Mouse (Mus musculus) lung, postnatal 0 days (tissue): ENCODE measurements around the gene Stard10. TPM values are rescaled to one million over a fixed set of nuclear protein-coding genes. Genes with fewer than 3 reads are reported as not detected.

Experiments used
- ATAC-seq: fragments of 200-750 bp; cut with Nextera tagmentation; 2 replicates; pipeline ENCODE4 v1.8.0; 2017; ENCODE audit warnings: moderate library complexity
- DNase-seq: peaks from one replicate; pipeline ENCODE4 v3.0.0-alpha.2; 2016; ENCODE audit warnings: low spot score
- H3K27ac ChIP-seq: fragments of 300-500 bp; sonication (generic); 2 replicates; pipeline ENCODE4 v1.5.1; 2014; ENCODE audit warnings: antibody characterized with exemption, mild to moderate bottlenecking, low read length, mixed read lengths
- H3K27me3 ChIP-seq: fragments of 300-500 bp; sonication (generic); replicated peaks from 2 replicates; pipeline ENCODE4 v1.6.1; 2014; ENCODE audit warnings: low read length, mixed read lengths; ENCODE audit not compliant: insufficient read depth
- H3K36me3 ChIP-seq: fragments of 300-500 bp; sonication (generic); 2 replicates; pipeline ENCODE4 v1.6.1; 2014; ENCODE audit warnings: low read length, mixed read lengths; ENCODE audit not compliant: insufficient read depth
- H3K4me1 ChIP-seq: fragments of 300-500 bp; sonication (generic); 2 replicates; pipeline ENCODE4 v1.6.1; 2014; ENCODE audit warnings: antibody characterized with exemption, low read depth, low read length, mixed read lengths; ENCODE audit not compliant: insufficient read depth
- H3K4me2 ChIP-seq: fragments of 300-500 bp; sonication (generic); replicated peaks from 2 replicates; pipeline ENCODE4 v1.6.1; 2014; ENCODE audit warnings: low read depth, mild to moderate bottlenecking, low read length, moderate library complexity, mixed read lengths
- H3K4me3 ChIP-seq: fragments of 300-500 bp; sonication (generic); 2 replicates; pipeline ENCODE4 v1.5.1; 2014; ENCODE audit warnings: low read depth, low read length
- H3K9ac ChIP-seq: fragments of 300-500 bp; sonication (generic); replicated peaks from 2 replicates; pipeline ENCODE4 v1.6.1; 2014; ENCODE audit warnings: low read depth, mild to moderate bottlenecking
- H3K9me3 ChIP-seq: fragments of 300-500 bp; sonication (generic); 2 replicates; pipeline ENCODE4 v1.6.1; 2016; ENCODE audit warnings: low read length, mixed read lengths
- CTCF ChIP-seq: IDR thresholded peaks from 2 replicates; pipeline ENCODE4 v1.5.1; 2016; ENCODE audit warnings: antibody characterized with exemption, mild to moderate bottlenecking
- EP300 ChIP-seq: IDR thresholded peaks from 2 replicates; pipeline ENCODE4 v1.6.1; 2016; ENCODE audit warnings: antibody characterized with exemption, mild to moderate bottlenecking, control low read depth
- WGBS: fragments of 180-500 bp; shearing (Covaris S2); extraction: QIAGEN DNeasy Blood & Tissue Kit; methylation state at CpG from one replicate; pipeline ENCODE4 v1.1.7; 2014; 5-methylcytosine and 5-hydroxymethylcytosine counted together
- polyA plus RNA-seq: library from polyadenylated mRNA; unstranded; fragments of >200 nt; fragmentation: Nextera tagmentation; extraction: Ambion mirVana; gene quantifications from 2 replicates; pipeline ENCODE4 v1.2.1, GENCODE M21; 2015

The Stard10 gene
- polyA plus RNA-seq, 1 experiment from 2014 or later = 46.3 TPM

DNA sequence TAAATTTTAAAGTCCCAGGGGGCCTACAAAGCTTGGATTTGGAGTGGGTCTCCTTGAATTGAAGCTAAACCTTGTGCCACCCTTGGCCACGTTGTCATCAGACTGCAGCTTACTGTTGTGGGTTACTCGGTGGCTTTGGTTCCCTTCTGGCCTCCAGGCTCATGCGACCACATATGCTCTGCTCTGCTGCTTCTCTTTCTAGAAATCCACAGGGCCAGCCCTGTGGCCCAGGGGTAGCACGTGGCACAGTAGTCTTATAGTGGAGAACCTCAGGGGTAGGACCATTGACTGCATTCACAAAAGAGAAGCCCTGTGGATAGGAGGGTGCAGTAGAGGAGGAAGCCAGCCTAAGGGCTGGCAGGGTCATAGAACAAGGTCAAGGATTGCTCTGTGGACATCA is 35.5 kb downstream of the Stard10 start:
- Histone ChIP-seq H3K4me3 (no peak overlapping the region), H3K36me3 (no peaks in the 10 kb centered on the region), H3K9me3 (no peaks in the 10 kb centered on the region), H3K4me2 (no peak overlapping the region), H3K9ac (no peak overlapping the region), H3K4me1 (peaks cover 3% of the 10 kb centered on the region; the same call in 1 of the 2 replicates), H3K27ac (no peak overlapping the region), H3K27me3 (no peaks in the 10 kb centered on the region)
- whole genome bisulfite sequencing = 84% methylated on average over 4 of the region's 4 CpGs
- DNase-seq (no peak), ATAC-seq (no peak)
- no peak for TF ChIP-seq EP300

DNA sequence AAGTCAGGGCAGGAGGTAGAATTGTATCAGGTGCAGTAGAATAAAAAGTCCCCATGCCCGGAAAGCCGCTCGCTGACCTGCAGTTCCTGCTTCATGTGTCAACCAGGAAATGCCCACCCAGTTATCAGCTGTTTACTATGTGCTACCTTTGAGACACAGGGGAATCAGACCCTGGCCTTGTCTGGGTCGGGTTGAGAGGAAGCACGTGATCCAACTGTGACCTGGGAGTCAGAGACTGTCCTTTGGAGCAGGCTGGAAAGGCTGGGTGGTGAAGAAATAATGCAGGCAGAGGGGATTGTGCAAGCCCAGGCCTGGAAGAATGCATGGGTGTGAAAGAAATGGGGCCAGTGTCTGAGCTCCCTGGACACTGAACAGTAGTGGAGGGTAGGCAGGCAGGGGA is 37.5 kb downstream of the Stard10 start:
- no peak overlapping the region for H3K27ac ChIP-seq
- no peak overlapping the region for H3K9ac ChIP-seq
- ATAC-seq (peak; percentile 79), DNase-seq (peak; percentile 86)
- H3K36me3 ChIP-seq = no peaks in the 10 kb centered on the region
- H3K4me1 ChIP-seq = no peaks in the 10 kb centered on the region
- H3K9me3 ChIP-seq = no peaks in the 10 kb centered on the region
- H3K4me2 ChIP-seq = no peak overlapping the region
- no peak for TF ChIP-seq EP300
- no peak for TF ChIP-seq CTCF
- no peaks in the 10 kb centered on the region for H3K27me3 ChIP-seq
- WGBS = 42% methylated on average over 5 of the region's 5 CpGs
- H3K4me3 ChIP-seq = no peak overlapping the region

DNA sequence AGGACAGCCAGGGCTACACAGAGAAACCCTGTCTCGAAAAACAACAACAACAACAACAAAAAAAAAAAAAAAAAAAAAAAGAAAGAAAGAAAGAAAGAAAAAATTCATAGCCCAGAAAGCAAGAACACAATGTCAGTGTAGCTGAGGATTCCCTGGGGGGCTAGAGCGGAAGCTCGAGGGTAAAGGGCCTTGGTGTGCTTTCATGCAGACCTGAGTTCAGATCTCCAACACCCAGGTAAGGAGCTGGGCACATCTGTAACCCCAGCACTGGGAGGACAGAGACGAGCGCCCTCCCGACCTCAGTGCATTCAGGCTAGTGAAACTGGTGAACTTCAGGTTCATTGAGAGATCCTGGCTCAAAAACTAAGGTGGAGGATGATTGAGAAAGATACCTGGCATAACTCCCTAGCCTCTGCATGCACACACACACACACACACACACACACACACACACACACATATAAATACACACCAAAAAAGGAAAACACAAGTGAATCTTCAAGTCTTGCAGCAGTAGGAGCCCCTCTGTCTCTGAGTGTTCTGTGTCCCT is 38.7 kb downstream of the Stard10 start:
- Histone ChIP-seq H3K27ac (no peak overlapping the region), H3K4me2 (no peak overlapping the region), H3K36me3 (no peaks in the 10 kb centered on the region), H3K9ac (no peak overlapping the region), H3K4me1 (no peaks in the 10 kb centered on the region), H3K27me3 (no peaks in the 10 kb centered on the region), H3K4me3 (no peak overlapping the region), H3K9me3 (no peaks in the 10 kb centered on the region)
- no peak for DNase-seq
- WGBS = 95% methylated on average over 6 of the region's 6 CpGs
- no peak for ATAC-seq
- no peak for TF ChIP-seq CTCF
- TF ChIP-seq EP300 = no peak

DNA sequence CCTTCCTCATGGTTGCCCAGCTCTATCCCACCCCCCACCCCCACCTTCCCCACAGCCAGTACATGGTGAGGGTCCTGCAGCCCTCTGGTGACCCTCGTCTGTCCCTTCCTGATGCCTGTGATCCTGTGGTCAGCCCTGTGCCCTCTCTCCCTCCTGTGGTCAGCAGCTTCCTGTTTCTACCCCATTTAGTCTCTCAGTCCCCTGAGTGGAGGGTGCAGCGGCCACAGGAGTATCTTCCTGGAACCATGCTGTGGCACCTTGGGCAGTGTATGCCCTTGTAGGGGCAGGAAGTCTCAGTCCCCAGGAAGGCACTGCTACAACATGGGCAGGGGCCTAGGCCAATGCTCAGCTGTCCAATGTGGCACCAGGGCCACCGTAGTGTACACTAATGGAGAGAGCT is 40.0 kb downstream of the Stard10 start:
- Histone ChIP-seq H3K36me3 (no peaks in the 10 kb centered on the region), H3K9ac (no peak overlapping the region), H3K27ac (0 out of 2 replicates have a peak overlapping the region, but pooled peaks have one; percentile 14), H3K4me1 (no peaks in the 10 kb centered on the region), H3K27me3 (no peaks in the 10 kb centered on the region), H3K4me2 (no peak overlapping the region), H3K4me3 (no peak overlapping the region), H3K9me3 (no peaks in the 10 kb centered on the region)
- DNase-seq (no peak), ATAC-seq (no peak)
- TF ChIP-seq CTCF (no peak), EP300 (no peak)
- 69% methylated on average over 3 of the region's 3 CpGs for WGBS

DNA sequence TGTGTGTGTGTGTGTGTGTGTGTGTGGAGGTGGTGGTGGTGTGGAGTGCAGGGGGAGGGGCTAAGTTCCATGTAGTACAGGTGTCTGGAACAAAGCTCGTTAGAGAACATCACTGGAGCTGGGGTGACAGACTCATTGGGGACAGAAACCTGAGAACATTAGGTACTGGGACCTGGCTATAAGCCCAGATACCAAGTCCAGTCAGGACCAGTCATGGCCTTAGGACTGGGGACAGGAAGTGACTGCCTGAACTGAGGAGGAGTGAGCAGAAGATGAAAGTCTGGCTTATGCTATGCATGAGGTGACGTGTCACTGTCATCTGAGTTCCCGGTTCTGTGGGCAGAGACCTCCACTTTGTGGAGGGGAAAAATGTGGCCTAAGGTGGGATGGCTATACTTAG is 43.5 kb downstream of the Stard10 start:
- Histone ChIP-seq H3K4me1 (no peaks in the 10 kb centered on the region), H3K27ac (no peak overlapping the region), H3K9me3 (no peaks in the 10 kb centered on the region), H3K27me3 (no peaks in the 10 kb centered on the region), H3K36me3 (no peaks in the 10 kb centered on the region), H3K4me3 (no peak overlapping the region), H3K4me2 (no peak overlapping the region), H3K9ac (no peak overlapping the region)
- TF ChIP-seq CTCF (no peak), EP300 (no peak)
- no peak for DNase-seq
- WGBS = 54% methylated on average over 3 of the region's 3 CpGs
- no peak; the same call in 1 of the 2 replicates for ATAC-seq

DNA sequence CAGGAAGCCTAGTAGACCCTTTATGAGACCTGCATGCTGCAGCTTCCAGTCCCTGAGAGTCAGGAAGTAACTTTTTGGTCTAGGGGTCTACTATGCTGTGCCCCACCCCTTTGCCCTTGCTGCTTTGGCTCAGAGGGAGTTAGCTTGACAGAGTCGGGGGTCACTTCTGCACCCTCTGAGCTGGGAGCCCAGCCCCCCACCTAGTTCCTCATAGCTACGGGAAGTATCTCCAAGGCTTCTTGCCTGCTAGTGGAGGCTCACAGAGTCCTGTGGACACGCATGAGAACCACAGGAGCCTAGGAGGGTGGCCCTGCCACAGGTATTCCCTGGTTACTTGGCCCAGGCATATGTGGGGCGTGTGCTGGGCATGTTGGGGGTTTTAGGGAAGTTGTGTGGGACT is 44.1 kb downstream of the Stard10 start:
- Histone ChIP-seq H3K27me3 (no peaks in the 10 kb centered on the region), H3K4me1 (no peaks in the 10 kb centered on the region), H3K36me3 (no peaks in the 10 kb centered on the region), H3K27ac (no peak overlapping the region), H3K9ac (no peak overlapping the region), H3K4me3 (no peak overlapping the region), H3K9me3 (no peaks in the 10 kb centered on the region), H3K4me2 (no peak overlapping the region)
- no peak for ATAC-seq
- 72% methylated on average over 4 of the region's 4 CpGs for WGBS
- no peak for DNase-seq
- TF ChIP-seq CTCF = no peak
- no peak for TF ChIP-seq EP300

DNA sequence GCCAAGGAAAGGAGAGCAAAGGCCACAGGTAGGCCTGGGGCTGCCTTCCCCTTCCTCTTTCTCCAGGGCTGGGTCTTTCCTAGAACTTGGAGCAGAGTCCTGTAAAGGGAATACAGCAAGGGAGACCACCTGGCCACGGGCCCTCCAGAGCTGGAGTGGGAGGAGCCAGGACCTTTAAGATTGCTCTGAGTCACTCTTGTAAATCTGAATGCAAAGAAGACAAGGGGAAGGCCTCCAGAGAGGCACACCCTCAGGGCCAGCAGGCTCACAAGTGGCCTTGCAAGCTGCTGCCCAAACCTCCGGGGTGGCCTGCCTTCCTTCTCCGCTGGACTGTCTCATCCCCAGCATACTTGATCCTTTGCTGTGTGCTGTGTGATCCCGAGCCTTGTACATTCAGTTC is 44.9 kb downstream of the Stard10 start:
- Histone ChIP-seq H3K4me3 (no peak overlapping the region), H3K9me3 (no peaks in the 10 kb centered on the region), H3K4me2 (no peak overlapping the region), H3K27ac (no peak overlapping the region), H3K27me3 (no peaks in the 10 kb centered on the region), H3K4me1 (no peaks in the 10 kb centered on the region), H3K36me3 (no peaks in the 10 kb centered on the region), H3K9ac (no peak overlapping the region)
- DNase-seq = peak; percentile 47
- peak; percentile 45 for ATAC-seq
- 46% methylated on average over 4 of the region's 4 CpGs for WGBS
- TF ChIP-seq EP300 (no peak), CTCF (no peak)
